Mouse (Mus musculus): Measurements from ENCODE around the gene Gm10840. TPM values are rescaled to one million over a fixed set of nuclear protein-coding genes. Genes with fewer than 3 reads are reported as not detected.

The Gm10840 gene
- polyA plus RNA-seq, 1 experiment from 2014 or later: not detected

DNA sequence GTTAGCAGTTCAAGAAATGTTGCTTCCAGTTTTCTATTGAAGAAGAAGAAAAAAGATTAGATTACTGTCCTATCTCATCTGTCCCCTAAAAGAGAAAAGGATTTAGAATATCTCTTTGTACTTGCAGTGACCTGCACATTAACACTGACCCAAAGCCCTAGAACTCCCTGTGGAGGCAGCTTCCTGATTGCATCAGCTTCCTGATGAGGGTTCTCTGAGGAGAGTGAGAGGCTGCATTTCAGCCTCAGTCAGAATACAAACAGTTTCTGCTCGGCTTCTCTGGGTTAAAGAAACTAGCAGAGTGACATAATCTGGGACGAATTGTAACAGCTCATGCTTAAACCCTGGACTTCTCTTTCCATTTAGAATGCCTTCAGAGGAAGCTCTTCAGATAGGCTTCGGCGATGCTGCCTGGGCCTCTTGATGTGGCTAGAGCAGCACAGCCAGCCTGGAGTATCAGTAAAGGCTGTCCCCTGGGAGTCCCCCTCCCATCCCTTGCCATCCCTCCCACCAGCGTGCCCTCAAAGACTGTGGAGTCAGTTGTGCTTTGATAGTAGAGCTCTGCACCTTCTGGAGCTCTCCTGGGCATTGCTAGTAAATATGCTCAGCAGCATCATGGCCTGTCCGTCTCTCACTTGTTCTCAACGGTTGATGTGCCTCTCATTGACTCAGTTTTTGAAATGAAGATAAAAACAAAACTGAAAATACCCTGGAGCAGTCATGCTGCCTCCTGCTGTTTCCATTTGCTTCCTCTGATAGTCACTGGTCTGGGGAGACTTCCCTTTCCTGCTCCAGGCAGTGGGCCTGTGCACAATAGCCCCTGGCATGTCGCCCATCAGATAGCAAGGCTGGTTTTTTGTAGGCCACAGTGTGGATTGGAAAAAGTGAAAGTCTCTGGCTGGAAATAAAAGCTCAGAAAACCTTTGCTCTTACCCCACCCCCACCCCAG is 25.8 kb upstream of the Gm10840 start:
- Histone ChIP-seq H3K9ac (ENCODE audit: low read length) (peak overlapping the region; percentile 60), H3K4me1 (ENCODE audit: control insufficient read depth, insufficient read depth, low read length) (peaks cover 21% of the 10 kb centered on the region), H3K27me3 (ENCODE audit: control insufficient read depth, insufficient read depth, low read length) (no peaks in the 10 kb centered on the region), H3K36me3 (ENCODE audit: control insufficient read depth, insufficient read depth) (peaks cover 16% of the 10 kb centered on the region), H3K4me3 (ENCODE audit: low read length) (peak overlapping the region; percentile 20), H3K4me2 (ENCODE audit: low read depth, low read length) (peak overlapping the region; percentile 57), H3K27ac (ENCODE audit: low read length) (peak overlapping the region; percentile 93), H3K9me3 (replicated peaks; ENCODE audit: control insufficient read depth, low read length) (no peaks in the 10 kb centered on the region)
- ATAC-seq (replicated peaks; ENCODE audit: extremely low read depth, insufficient read depth, low FRiP score): peak; percentile 92
- 11% methylated on average over 8 of the region's 8 CpGs for WGBS

GRCm38 (mm10) chr11:106151219-106151618 is 9.4 kb upstream of the Gm10840 start:
- Histone ChIP-seq H3K36me3 (ENCODE audit: control insufficient read depth, insufficient read depth) (peaks cover 49% of the 10 kb centered on the region), H3K27me3 (ENCODE audit: control insufficient read depth, insufficient read depth, low read length) (no peaks in the 10 kb centered on the region), H3K27ac (ENCODE audit: low read length) (no peak overlapping the region), H3K4me2 (ENCODE audit: low read depth, low read length) (no peak overlapping the region), H3K9me3 (replicated peaks; ENCODE audit: control insufficient read depth, low read length) (no peaks in the 10 kb centered on the region), H3K9ac (ENCODE audit: low read length) (no peak overlapping the region), H3K4me1 (ENCODE audit: control insufficient read depth, insufficient read depth, low read length) (no peaks in the 10 kb centered on the region), H3K4me3 (ENCODE audit: low read length) (no peak overlapping the region)
- ATAC-seq (replicated peaks; ENCODE audit: extremely low read depth, insufficient read depth, low FRiP score): no peak
- 81% methylated on average over 3 of the region's 3 CpGs for WGBS

GRCm38 (mm10) chr11:106152132-106152531 is 8.5 kb upstream of the Gm10840 start:
- H3K4me1 ChIP-seq (ENCODE audit: control insufficient read depth, insufficient read depth, low read length): no peaks in the 10 kb centered on the region; the same call in 1 of the 2 replicates
- H3K9me3 ChIP-seq (replicated peaks; ENCODE audit: control insufficient read depth, low read length): no peaks in the 10 kb centered on the region
- H3K27ac ChIP-seq (ENCODE audit: low read length): no peak overlapping the region
- no peak overlapping the region for H3K4me3 ChIP-seq (ENCODE audit: low read length)
- no peak for ATAC-seq (replicated peaks; ENCODE audit: extremely low read depth, insufficient read depth, low FRiP score)
- 71% methylated on average over 8 of the region's 8 CpGs for WGBS
- H3K36me3 ChIP-seq (ENCODE audit: control insufficient read depth, insufficient read depth): peaks cover 55% of the 10 kb centered on the region
- H3K27me3 ChIP-seq (ENCODE audit: control insufficient read depth, insufficient read depth, low read length): no peaks in the 10 kb centered on the region
- no peak overlapping the region for H3K4me2 ChIP-seq (ENCODE audit: low read depth, low read length)
- H3K9ac ChIP-seq (ENCODE audit: low read length): no peak overlapping the region

DNA sequence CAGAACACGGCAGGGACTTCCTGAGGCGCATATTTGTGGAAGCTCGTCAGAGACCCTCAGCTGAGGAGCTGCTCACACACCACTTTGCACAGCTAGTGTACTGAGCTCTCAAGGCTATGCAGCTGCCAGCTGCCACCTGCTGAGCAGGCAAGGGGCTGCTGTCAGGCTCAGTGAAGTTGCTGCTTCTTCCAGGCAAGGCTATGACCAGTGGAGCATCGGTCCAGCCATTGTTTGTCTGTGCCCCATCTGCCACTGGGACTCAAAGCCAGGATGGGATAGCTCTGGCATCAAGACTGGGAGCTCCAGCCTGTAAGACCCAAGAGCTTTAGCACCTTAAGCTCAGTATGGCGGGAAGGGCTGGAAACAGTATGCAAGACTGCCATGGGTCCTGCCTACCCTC is 6.6 kb upstream of the Gm10840 start:
- H3K4me1 ChIP-seq (ENCODE audit: control insufficient read depth, insufficient read depth, low read length): peaks cover 5% of the 10 kb centered on the region
- no peak overlapping the region for H3K4me3 ChIP-seq (ENCODE audit: low read length)
- H3K27me3 ChIP-seq (ENCODE audit: control insufficient read depth, insufficient read depth, low read length): no peaks in the 10 kb centered on the region
- no peak overlapping the region for H3K4me2 ChIP-seq (ENCODE audit: low read depth, low read length)
- WGBS: 75% methylated on average over 5 of the region's 5 CpGs
- no peaks in the 10 kb centered on the region for H3K9me3 ChIP-seq (replicated peaks; ENCODE audit: control insufficient read depth, low read length)
- ATAC-seq (replicated peaks; ENCODE audit: extremely low read depth, insufficient read depth, low FRiP score): no peak
- H3K36me3 ChIP-seq (ENCODE audit: control insufficient read depth, insufficient read depth): peaks cover 47% of the 10 kb centered on the region
- H3K9ac ChIP-seq (ENCODE audit: low read length): no peak overlapping the region
- H3K27ac ChIP-seq (ENCODE audit: low read length): no peak overlapping the region

- Histone ChIP-seq H3K4me1 (ENCODE audit: control insufficient read depth, insufficient read depth, low read length) (peaks cover 5% of the 10 kb centered on the region), H3K27ac (ENCODE audit: low read length) (no peak overlapping the region), H3K4me3 (ENCODE audit: low read length) (no peak overlapping the region), H3K36me3 (ENCODE audit: control insufficient read depth, insufficient read depth) (peaks cover 41% of the 10 kb centered on the region), H3K9me3 (replicated peaks; ENCODE audit: control insufficient read depth, low read length) (no peaks in the 10 kb centered on the region), H3K4me2 (ENCODE audit: low read depth, low read length) (no peak overlapping the region), H3K27me3 (ENCODE audit: control insufficient read depth, insufficient read depth, low read length) (no peaks in the 10 kb centered on the region), H3K9ac (ENCODE audit: low read length) (no peak overlapping the region)
- 62% methylated on average over 2 of the region's 2 CpGs for WGBS
- ATAC-seq (replicated peaks; ENCODE audit: extremely low read depth, insufficient read depth, low FRiP score): no peak
Observed at GRCm38 (mm10) chr11:106154770-106155169, 5.9 kb upstream of the Gm10840 start.

DNA sequence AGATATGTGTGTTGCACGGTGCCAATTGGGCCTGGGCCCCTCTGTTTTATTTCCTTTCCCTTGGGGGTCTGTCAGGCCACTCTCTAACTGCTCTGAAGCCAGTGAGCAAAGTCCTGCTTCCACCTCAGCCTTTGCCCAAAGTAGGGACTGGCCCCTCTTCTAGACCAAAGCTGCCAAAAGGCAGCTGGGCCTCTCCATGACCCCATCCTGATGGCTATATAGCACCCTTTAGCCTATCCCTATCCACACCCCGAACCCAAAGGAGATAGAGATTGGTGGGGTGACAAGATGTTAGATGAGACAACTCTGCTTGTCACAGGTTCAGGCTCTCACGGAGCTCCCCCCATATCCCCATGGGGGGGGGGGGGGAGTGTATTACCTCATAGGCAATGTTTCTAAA is 4.9 kb upstream of the Gm10840 start:
- 62% methylated on average over 3 of the region's 3 CpGs for WGBS
- no peak for ATAC-seq (replicated peaks; ENCODE audit: extremely low read depth, insufficient read depth, low FRiP score)

DNA sequence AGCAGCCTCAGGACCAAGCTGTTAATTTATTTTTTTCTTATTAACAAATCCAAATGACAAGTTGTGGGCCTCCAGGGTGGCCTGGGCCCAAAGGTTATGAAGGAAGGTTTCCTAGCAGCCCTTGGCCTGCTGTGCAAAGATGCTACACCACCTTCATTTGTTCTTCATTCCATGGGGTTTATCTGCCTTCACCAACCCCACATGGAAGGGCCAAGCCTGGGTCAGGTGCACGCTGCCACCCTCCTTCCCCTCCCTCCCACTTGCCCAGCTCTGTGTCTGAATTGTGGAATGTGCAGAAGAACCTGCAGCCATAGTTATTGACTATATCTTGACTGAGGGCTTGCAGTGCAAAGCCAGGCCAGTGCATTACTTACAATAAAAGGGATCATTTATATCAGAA is 4.4 kb upstream of the Gm10840 start:
- Histone ChIP-seq H3K4me3 (ENCODE audit: low read length) (no peak overlapping the region), H3K4me1 (ENCODE audit: control insufficient read depth, insufficient read depth, low read length) (peaks cover 11% of the 10 kb centered on the region), H3K36me3 (ENCODE audit: control insufficient read depth, insufficient read depth) (peaks cover 28% of the 10 kb centered on the region), H3K9ac (ENCODE audit: low read length) (no peak overlapping the region), H3K9me3 (replicated peaks; ENCODE audit: control insufficient read depth, low read length) (no peaks in the 10 kb centered on the region), H3K4me2 (ENCODE audit: low read depth, low read length) (no peak overlapping the region), H3K27ac (ENCODE audit: low read length) (no peak overlapping the region), H3K27me3 (ENCODE audit: control insufficient read depth, insufficient read depth, low read length) (no peaks in the 10 kb centered on the region)
- WGBS: 96% methylated on average over 1 of the region's 1 CpGs
- no peak for ATAC-seq (replicated peaks; ENCODE audit: extremely low read depth, insufficient read depth, low FRiP score)

More for the DNA sequence above, 4.9 kb upstream of the Gm10840 start:
- H3K9ac ChIP-seq (ENCODE audit: low read length): no peak overlapping the region
- peaks cover 6% of the 10 kb centered on the region for H3K4me1 ChIP-seq (ENCODE audit: control insufficient read depth, insufficient read depth, low read length)
- peaks cover 33% of the 10 kb centered on the region for H3K36me3 ChIP-seq (ENCODE audit: control insufficient read depth, insufficient read depth)
- no peak overlapping the region for H3K27ac ChIP-seq (ENCODE audit: low read length)
- no peak overlapping the region for H3K4me3 ChIP-seq (ENCODE audit: low read length)
- no peaks in the 10 kb centered on the region for H3K27me3 ChIP-seq (ENCODE audit: control insufficient read depth, insufficient read depth, low read length)
- no peak overlapping the region for H3K4me2 ChIP-seq (ENCODE audit: low read depth, low read length)
- no peaks in the 10 kb centered on the region for H3K9me3 ChIP-seq (replicated peaks; ENCODE audit: control insufficient read depth, low read length)

DNA sequence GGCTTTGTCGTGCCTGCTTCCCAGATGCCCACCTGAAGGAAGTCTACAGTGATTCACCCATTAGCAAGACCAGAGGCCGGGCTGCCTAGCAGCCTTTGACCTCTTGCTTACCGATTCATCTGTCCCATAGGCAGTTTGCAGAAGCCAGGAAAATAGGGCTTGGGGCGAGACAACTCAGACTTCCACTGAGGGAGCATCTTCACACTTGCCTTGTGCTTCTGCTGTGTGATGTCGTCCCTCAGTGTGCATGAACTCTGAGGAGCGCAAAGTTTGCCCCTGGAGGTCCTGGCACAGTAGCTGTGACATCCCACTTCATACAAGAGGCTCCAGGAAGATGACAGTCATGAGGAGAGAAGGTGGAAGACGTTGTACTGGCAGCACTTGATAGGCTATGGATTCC is 3.5 kb upstream of the Gm10840 start:
- Histone ChIP-seq H3K9ac (ENCODE audit: low read length) (no peak overlapping the region), H3K4me3 (ENCODE audit: low read length) (no peak overlapping the region), H3K4me1 (ENCODE audit: control insufficient read depth, insufficient read depth, low read length) (peaks cover 16% of the 10 kb centered on the region), H3K27ac (ENCODE audit: low read length) (no peak overlapping the region), H3K36me3 (ENCODE audit: control insufficient read depth, insufficient read depth) (peaks cover 25% of the 10 kb centered on the region), H3K4me2 (ENCODE audit: low read depth, low read length) (no peak overlapping the region), H3K9me3 (replicated peaks; ENCODE audit: control insufficient read depth, low read length) (no peaks in the 10 kb centered on the region), H3K27me3 (ENCODE audit: control insufficient read depth, insufficient read depth, low read length) (no peaks in the 10 kb centered on the region)
- WGBS: 77% methylated on average over 7 of the region's 7 CpGs
- no peak for ATAC-seq (replicated peaks; ENCODE audit: extremely low read depth, insufficient read depth, low FRiP score)

DNA sequence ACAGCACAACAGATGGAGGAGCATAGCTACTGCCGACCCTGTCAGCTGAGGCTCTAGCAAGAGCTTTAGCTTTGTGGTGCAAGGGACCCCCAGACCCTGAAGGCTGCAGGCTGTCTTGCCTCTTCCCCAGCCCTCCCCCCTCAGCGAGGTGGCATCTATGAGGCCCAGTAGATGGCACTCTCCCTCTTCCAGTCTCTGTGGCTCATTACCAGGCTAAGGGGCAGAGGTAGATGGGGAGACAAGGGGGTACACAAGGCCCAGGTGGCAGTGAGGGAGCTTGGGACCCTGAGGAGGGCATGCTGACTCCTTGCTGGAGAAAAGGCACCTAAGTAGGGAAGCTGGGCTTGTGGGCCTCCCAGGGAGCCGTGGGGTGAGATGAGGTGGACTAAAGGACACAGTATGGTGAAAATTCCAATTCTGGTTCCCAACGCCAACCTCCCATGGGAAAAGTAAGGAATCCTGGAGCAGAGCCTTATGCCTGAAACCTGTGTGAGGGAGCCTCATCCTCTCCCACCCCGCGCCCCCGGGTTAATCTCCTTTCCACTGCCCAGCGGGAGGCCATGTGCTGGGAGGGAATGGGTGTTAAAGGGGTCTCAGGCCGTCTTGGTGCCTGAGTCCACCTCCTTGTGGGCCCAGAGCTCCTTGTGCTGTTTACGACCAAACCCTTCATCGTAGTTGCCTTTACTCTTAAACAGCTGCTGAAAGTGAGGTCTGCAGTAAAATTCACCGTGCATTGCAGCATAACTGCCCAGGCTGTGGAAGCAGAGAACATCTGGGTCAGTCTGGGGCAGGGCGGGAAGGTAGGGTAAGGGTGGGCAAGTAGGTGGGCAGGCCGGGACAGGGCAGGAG is 2.3 kb upstream of the Gm10840 start:
- Histone ChIP-seq H3K36me3 (ENCODE audit: control insufficient read depth, insufficient read depth) (peaks cover 23% of the 10 kb centered on the region), H3K4me2 (ENCODE audit: low read depth, low read length) (peak overlapping the region; percentile 89), H3K4me1 (ENCODE audit: control insufficient read depth, insufficient read depth, low read length) (peaks cover 16% of the 10 kb centered on the region), H3K9me3 (replicated peaks; ENCODE audit: control insufficient read depth, low read length) (no peaks in the 10 kb centered on the region), H3K9ac (ENCODE audit: low read length) (peak overlapping the region; percentile 92), H3K27me3 (ENCODE audit: control insufficient read depth, insufficient read depth, low read length) (no peaks in the 10 kb centered on the region), H3K4me3 (ENCODE audit: low read length) (peak overlapping the region; percentile 73), H3K27ac (ENCODE audit: low read length) (peak overlapping the region; percentile 92)
- ATAC-seq (replicated peaks; ENCODE audit: extremely low read depth, insufficient read depth, low FRiP score): no peak
- 57% methylated on average over 14 of the region's 14 CpGs for WGBS
